In genomic region chr15:19010829-19011228, GRCm38 (mm10) we compare ENCODE assay signal across 18 mouse cellular contexts.
"Had no signal": no experiment of that assay in that cellular context is flagged by ENCODE, and none has a peak within 500 bp of the region (broad histone marks: within the 10 kb centered on the region; RNA-seq: fewer than 3 reads in every experiment).

No protein-coding gene starts in this region.

- H3K4me2 ChIP-seq: lung, embryonic 14.5 days; neural tube, embryonic 13.5 days; neural tube, embryonic 15.5 days had no signal

- DNase-seq: lung, adult 18-20 months; lung, embryonic 14.5 days; lung, postnatal 10 days; lung, postnatal 4 days; midbrain, embryonic 14.5 days; retina, postnatal 1 day; right cerebral cortex, adult 18-20 months; right cerebral cortex, postnatal 25 days; right cerebral cortex, postnatal 4 days; spleen, adult 18-20 months; thymus, adult 18-20 months; thymus, postnatal 14 days; thymus, postnatal 36 days had no signal

- ATAC-seq: midbrain, embryonic 16.5 days had no signal

- H3K27me3 ChIP-seq: neural tube, embryonic 13.5 days; neural tube, embryonic 15.5 days had no signal

- H3K4me3 ChIP-seq: midbrain, embryonic 10.5 days; myocyte; neural tube, embryonic 13.5 days; neural tube, embryonic 15.5 days had no signal

- H3K27ac ChIP-seq: midbrain, embryonic 10.5 days; neural tube, embryonic 13.5 days; neural tube, embryonic 15.5 days had no signal

- H3K9ac ChIP-seq: lung, embryonic 14.5 days; neural tube, embryonic 13.5 days; neural tube, embryonic 15.5 days had no signal

- H3K4me1 ChIP-seq: midbrain, embryonic 10.5 days; neural tube, embryonic 13.5 days; neural tube, embryonic 15.5 days had no signal

- H3K36me3 ChIP-seq: midbrain, embryonic 10.5 days had no signal

- H3K9me3 ChIP-seq: midbrain, embryonic 10.5 days; neural tube, embryonic 13.5 days; neural tube, embryonic 15.5 days had no signal
